Mouse (Mus musculus): ENCODE results near the gene Exoc7. TPM values are rescaled to one million over a fixed set of nuclear protein-coding genes. Genes with fewer than 3 reads are reported as not detected.
A peak's percentile ranks its signal among the peaks of the same experiment; 100 is the strongest.

The Exoc7 gene
- total RNA-seq, 2 experiments from 2014 or later, result 74.1 to 106 TPM

DNA sequence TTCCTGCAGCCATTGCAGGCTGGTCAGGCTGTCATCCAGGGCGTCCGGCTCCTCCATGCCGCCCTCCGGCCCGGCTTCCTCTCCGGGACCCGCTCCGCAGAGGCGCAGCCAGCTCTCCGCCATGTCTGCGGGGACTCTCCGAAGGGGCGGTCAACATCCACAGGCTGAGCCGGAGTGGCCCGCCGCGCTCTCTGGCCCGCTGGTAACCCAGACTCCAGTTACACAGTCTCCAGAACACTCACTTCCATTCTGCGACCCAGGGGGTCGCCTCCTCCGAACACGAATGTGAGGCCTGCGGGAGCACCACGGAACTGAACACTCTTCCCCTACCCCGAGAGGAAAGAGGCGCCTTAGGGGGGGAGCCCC lies 27.4 kb upstream of the Exoc7 start:
- no peak overlapping the region for H3K27ac ChIP-seq
- no peak overlapping the region for H3K4me3 ChIP-seq
- DNase-seq, result no peak
- intact Hi-C loops (cut with DNase I), result loop anchor here (2.0 kb wide), 1 partner anchor 16 kb away; no protein-coding TSS in a partner anchor
- no peak for TF ChIP-seq CTCF (IDR thresholded peaks at IDR 0.05)

DNA sequence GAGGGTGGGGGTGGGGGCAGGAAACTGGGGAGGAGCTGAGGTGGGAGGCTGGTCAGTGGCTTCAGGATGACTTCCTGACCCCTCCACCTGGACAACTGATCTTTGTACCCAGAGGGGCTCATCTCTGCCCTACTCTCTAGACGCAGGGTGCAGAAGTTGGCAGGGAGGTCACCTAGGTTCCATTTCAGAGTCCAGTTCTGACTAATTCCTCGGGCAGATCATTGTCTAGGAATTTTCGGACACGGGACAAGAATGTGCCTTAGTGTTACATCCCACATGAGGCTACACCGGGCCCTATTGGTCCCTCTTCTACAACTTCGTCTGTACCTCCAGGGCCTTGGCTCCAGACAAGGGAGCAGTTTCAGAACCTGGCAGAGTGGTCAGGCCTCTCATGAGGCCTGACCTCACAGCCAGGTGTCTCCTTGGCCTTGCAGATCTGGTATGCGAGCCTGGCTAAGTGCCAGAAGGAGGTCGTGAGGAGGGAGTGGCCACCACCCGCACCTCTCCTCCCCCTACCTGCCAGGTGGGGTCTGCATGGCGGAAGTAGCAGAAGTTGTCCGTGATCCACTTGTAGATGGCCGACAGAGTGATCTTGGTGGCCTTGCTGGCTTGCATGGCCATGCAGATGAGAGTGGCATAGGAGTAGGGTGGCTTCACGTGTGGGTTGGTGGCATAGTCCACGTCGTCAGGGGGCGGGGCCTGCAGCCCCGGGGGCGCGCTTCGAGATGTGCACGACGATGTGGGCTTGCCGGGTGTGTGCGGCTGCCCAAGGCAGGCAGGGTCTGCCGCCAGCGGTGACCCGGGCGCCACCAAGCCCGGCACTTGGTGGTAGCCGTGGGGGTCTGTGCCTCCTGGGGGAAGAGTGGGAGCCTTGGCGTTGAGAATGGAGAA lies 26.7 kb upstream of the Exoc7 start:
- H3K27ac ChIP-seq, result no peak overlapping the region
- no peak overlapping the region for H3K4me3 ChIP-seq
- DNase-seq, result peak; percentile 33
- TF ChIP-seq CTCF (IDR thresholded peaks at IDR 0.05), result no peak
- intact Hi-C loops (cut with DNase I), result loop anchor here (2.0 kb wide), 1 partner anchor 15 kb away; no protein-coding TSS in a partner anchor

GRCm38 (mm10) chr11:116332983-116333270 lies 25.9 kb upstream of the Exoc7 start:
- no peak for DNase-seq
- no peak for TF ChIP-seq CTCF (IDR thresholded peaks at IDR 0.05)
- intact Hi-C loops (cut with DNase I), result no loop called here
- no peak overlapping the region for H3K4me3 ChIP-seq
- no peak overlapping the region for H3K27ac ChIP-seq

GRCm38 (mm10) chr11:116332232-116332982 lies 25.4 kb upstream of the Exoc7 start:
- intact Hi-C loops (cut with DNase I), result no loop called here
- H3K27ac ChIP-seq, result no peak overlapping the region

GRCm38 (mm10) chr11:116330211-116330518 lies 23.1 kb upstream of the Exoc7 start:
- Histone ChIP-seq H3K27ac (no peak overlapping the region), H3K4me3 (no peak overlapping the region)
- TF ChIP-seq CTCF (IDR thresholded peaks at IDR 0.05), result no peak
- no peak for DNase-seq
- intact Hi-C loops (cut with DNase I), result no loop called here

More at GRCm38 (mm10) chr11:116332232-116332982, 25.4 kb upstream of the Exoc7 start:
- no peak for TF ChIP-seq CTCF (IDR thresholded peaks at IDR 0.05)
- DNase-seq, result no peak
- no peak overlapping the region for H3K4me3 ChIP-seq

DNA sequence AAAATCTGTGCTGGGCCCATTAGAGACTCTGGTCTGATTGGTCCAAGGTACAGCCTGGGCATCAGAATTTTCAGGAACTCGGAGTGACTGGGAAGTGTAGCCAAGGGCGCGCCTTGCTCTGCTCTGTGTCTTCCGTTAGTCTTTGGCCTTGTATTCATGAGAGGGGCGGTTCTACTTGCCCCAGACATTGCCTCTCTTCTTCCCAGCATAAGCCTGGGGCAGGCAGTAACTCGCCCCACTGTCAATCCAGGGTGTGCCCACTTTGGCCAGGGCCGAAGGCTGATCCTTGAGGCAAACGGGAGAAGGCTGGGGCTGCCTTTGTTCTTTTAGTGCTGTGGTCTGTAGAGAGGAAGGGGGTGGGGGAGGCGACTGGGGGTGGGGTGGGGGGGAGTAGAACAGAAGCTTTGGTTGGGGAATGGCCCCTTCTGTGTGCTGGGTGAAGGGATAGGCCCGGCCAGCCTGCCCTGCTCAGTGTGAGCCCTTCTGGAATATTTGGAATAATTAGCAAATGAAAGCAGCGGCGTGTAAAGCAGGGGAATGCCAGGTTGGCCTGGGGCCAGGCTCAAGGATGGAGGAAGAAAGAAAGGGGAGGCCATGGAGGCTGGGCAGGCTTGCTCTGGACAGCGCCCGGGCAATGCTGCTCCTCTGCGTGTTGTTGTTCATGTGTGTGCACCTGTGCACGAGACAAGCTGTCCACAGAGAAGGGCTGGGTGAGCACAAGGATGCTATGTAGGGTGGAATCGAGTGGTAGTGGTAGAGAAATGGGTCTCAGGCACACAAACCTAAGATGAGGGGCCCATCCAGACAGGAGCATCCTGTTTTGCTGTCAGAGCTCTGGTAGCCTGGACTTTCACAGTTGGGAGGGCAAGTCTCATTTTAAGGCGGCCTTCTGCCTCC lies 22.5 kb upstream of the Exoc7 start:
- TF ChIP-seq CTCF (IDR thresholded peaks at IDR 0.05), result no peak
- peak; percentile 20 for DNase-seq
- no peak overlapping the region for H3K4me3 ChIP-seq
- intact Hi-C loops (cut with DNase I), result no loop called here
- H3K27ac ChIP-seq, result no peak overlapping the region

GRCm38 (mm10) chr11:116326963-116327603 lies 20.1 kb upstream of the Exoc7 start:
- no peak overlapping the region for H3K4me3 ChIP-seq
- intact Hi-C loops (cut with DNase I), result no loop called here
- no peak for TF ChIP-seq CTCF (IDR thresholded peaks at IDR 0.05)
- H3K27ac ChIP-seq, result no peak overlapping the region
- DNase-seq, result no peak

- peak overlapping the region; percentile 76 for H3K27ac ChIP-seq
- peak overlapping the region; percentile 69 for H3K4me3 ChIP-seq
- peak; percentile 92 for DNase-seq
- intact Hi-C loops (cut with DNase I), result loop anchor here (1.0 to 2.0 kb wide), 3 partner anchors 16 to 145 kb away; partner anchors contain the start of gene Foxj1
- TF ChIP-seq CTCF (IDR thresholded peaks at IDR 0.05), result peak; percentile 99; the same call in 1 of the 2 replicates
Observed at GRCm38 (mm10) chr11:116318719-116319659, 12.0 kb upstream of the Exoc7 start.

GRCm38 (mm10) chr11:116312359-116312758 lies 5.3 kb upstream of the Exoc7 start:
- no peak for DNase-seq
- H3K4me3 ChIP-seq, result no peak overlapping the region

GRCm38 (mm10) chr11:116311169-116311568 lies 4.1 kb upstream of the Exoc7 start:
- intact Hi-C loops (cut with DNase I), result no loop called here
- TF ChIP-seq CTCF (IDR thresholded peaks at IDR 0.05), result no peak
- DNase-seq, result no peak

More at GRCm38 (mm10) chr11:116312359-116312758, 5.3 kb upstream of the Exoc7 start:
- TF ChIP-seq CTCF (IDR thresholded peaks at IDR 0.05), result no peak
- no peak overlapping the region for H3K27ac ChIP-seq
- intact Hi-C loops (cut with DNase I), result no loop called here

GRCm38 (mm10) chr11:116309601-116310000 lies 2.6 kb upstream of the Exoc7 start:
- TF ChIP-seq CTCF (IDR thresholded peaks at IDR 0.05), result no peak
- Histone ChIP-seq H3K4me3 (no peak overlapping the region), H3K27ac (no peak overlapping the region)
- intact Hi-C loops (cut with DNase I), result no loop called here
- no peak for DNase-seq

More at GRCm38 (mm10) chr11:116311169-116311568, 4.1 kb upstream of the Exoc7 start:
- Histone ChIP-seq H3K27ac (no peak overlapping the region), H3K4me3 (no peak overlapping the region)
